Comparison of ENCODE assay signal across 8 mouse cellular contexts in genomic region chr11:22437140-22437850, GRCm38 (mm10).
DNase-seq lines count a peak whose midpoint lies in the region; ATAC-seq and TF ChIP-seq lines count a peak whose summit lies in the region.

No protein-coding gene starts in this region.

- DNase-seq in brain, embryonic 18.5 days (ENCODE audit: low read depth, low spot score) = peak; percentile 12
- DNase-seq in forebrain, postnatal 0 days = peak; percentile 33
- peak; percentile 74 for DNase-seq in heart, postnatal 4 days
- DNase-seq in layer of hippocampus, adult 9-11 months = peak; percentile 81
- DNase-seq in lung, postnatal 14 days = peak; percentile 69
- DNase-seq in right cerebral cortex, postnatal 25 days = peak; percentile 18
- no peak for DNase-seq in spleen, postnatal 36 days (ENCODE audit: low spot score in 2 of 2)

- peaks cover 23% of the 10 kb centered on the region for H3K4me1 ChIP-seq in E14TG2a.4 (replicated peaks; ENCODE audit: low read depth, low read length)
- H3K4me1 ChIP-seq in forebrain, postnatal 0 days (ENCODE audit: insufficient read depth) = no peaks in the 10 kb centered on the region

- no peak overlapping the region for H3K27ac ChIP-seq in forebrain, postnatal 0 days (ENCODE audit: low read depth, low read length)

- no peaks in the 10 kb centered on the region for H3K27me3 ChIP-seq in E14TG2a.4 (ENCODE audit: insufficient read depth, low read length)
- no peaks in the 10 kb centered on the region for H3K27me3 ChIP-seq in forebrain, postnatal 0 days (ENCODE audit: insufficient read depth, low read length)

- ATAC-seq in forebrain, postnatal 0 days = peak; percentile 86

- peak; percentile 11; the same call in 1 of the 2 replicates for TF ChIP-seq CTCF in E14TG2a.4 (conservative IDR thresholded peaks at IDR 0.05; ENCODE audit: low read length)
- peak; percentile 56 for TF ChIP-seq CTCF in forebrain, postnatal 0 days (IDR thresholded peaks at IDR 0.05; ENCODE audit: low read depth)

- H3K9ac ChIP-seq in forebrain, postnatal 0 days = no peak overlapping the region

- no peaks in the 10 kb centered on the region for H3K36me3 ChIP-seq in E14TG2a.4 (ENCODE audit: insufficient read depth, low read length)
- no peaks in the 10 kb centered on the region for H3K36me3 ChIP-seq in forebrain, postnatal 0 days (ENCODE audit: insufficient read depth)

- peak overlapping the region; percentile 46 for H3K4me3 ChIP-seq in E14TG2a.4 (replicated peaks; ENCODE audit: low read length)
- H3K4me3 ChIP-seq in forebrain, postnatal 0 days (ENCODE audit: low read depth, low read length) = no peak overlapping the region

- no peak overlapping the region for H3K4me2 ChIP-seq in forebrain, postnatal 0 days (ENCODE audit: low read depth)

- no peaks in the 10 kb centered on the region for H3K9me3 ChIP-seq in E14TG2a.4 (ENCODE audit: low read length)
- H3K9me3 ChIP-seq in forebrain, postnatal 0 days (ENCODE audit: low read length) = no peaks in the 10 kb centered on the region

- 8% methylated on average over 5 of the region's 5 CpGs for WGBS in forebrain, postnatal 0 days

Comparison
In these comparisons a context has a peak if more than half of its experiments do, and no peak if none do; other contexts are left out.
1. DNase-seq: peak in brain, embryonic 18.5 days (single experiment), forebrain, postnatal 0 days (single experiment), heart, postnatal 4 days (single experiment), layer of hippocampus, adult 9-11 months (single experiment), lung, postnatal 14 days (single experiment) and right cerebral cortex, postnatal 25 days (single experiment); none in spleen, postnatal 36 days (0 of 2).